Mouse (Mus musculus) bone marrow macrophage, adult 2 months (primary cell): ENCODE measurements around the gene Gm5678. TPM values are rescaled to one million over a fixed set of nuclear protein-coding genes. Genes with fewer than 3 reads are reported as not detected.
A peak's percentile ranks its signal among the peaks of the same experiment; 100 is the strongest.
"Not testable (repeated sequence)": the region's sequence is repeated elsewhere in the genome, so short reads cannot be mapped to it uniquely, and the experiment has no call there.

Experiments used
- H3K27ac ChIP-seq: 2 replicates; pipeline ENCODE4 v1.5.1; 2012; ENCODE audit warnings: low read depth, low read length; ENCODE audit not compliant: insufficient read depth
- H3K4me1 ChIP-seq: 2 replicates; pipeline ENCODE4 v1.6.1; 2012; ENCODE audit warnings: low read length; ENCODE audit not compliant: control insufficient read depth, insufficient read depth
- H3K4me3 ChIP-seq: 2 replicates; pipeline ENCODE4 v1.5.1; 2012; ENCODE audit warnings: mild to moderate bottlenecking, low read length, moderate library complexity; ENCODE audit not compliant: insufficient read depth
- CTCF ChIP-seq: IDR thresholded peaks from 2 replicates; pipeline ENCODE4 v1.5.1; 2012; ENCODE audit warnings: low read depth, mild to moderate bottlenecking, low read length, moderate library complexity
- POLR2A ChIP-seq: IDR thresholded peaks from 2 replicates; pipeline ENCODE4 v1.6.1; 2012; ENCODE audit warnings: mild to moderate bottlenecking, low read depth, low read length, borderline replicate concordance
- polyA plus RNA-seq: library from polyadenylated mRNA; stranded (reverse); fragments of >200 nt; gene quantifications from 2 replicates; pipeline ENCODE4 v1.2.4, GENCODE M21; 2012; ENCODE audit not compliant: missing spikeins, insufficient read depth, insufficient read length

The Gm5678 gene
- polyA plus RNA-seq, 1 experiment: not detected

DNA sequence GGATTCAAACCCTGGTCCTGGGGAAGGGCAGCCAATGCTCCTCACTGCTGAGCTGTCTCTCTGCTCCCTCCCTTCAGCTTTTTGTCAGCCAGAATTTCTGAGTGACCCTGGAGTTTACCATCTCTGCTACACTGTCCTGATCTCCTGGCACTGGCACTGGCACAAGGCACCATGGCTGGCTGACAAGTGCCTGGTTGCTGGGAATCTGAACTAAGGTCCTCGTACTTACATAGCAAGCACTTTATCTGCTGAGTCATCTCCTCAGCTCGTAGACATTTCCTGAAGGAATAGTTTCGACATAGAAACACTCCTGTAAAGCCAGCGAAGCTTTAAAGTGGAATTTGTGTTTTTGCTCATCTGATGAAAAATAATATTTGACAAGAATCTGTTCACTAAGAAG lies 16.1 kb downstream of the Gm5678 start:
- Histone ChIP-seq H3K27ac (no peak overlapping the region; the same call in 1 of the 2 replicates), H3K4me3 (no peak overlapping the region), H3K4me1 (peaks cover 9% of the 10 kb centered on the region)
- no peak for TF ChIP-seq CTCF
- TF ChIP-seq POLR2A: no peak

DNA sequence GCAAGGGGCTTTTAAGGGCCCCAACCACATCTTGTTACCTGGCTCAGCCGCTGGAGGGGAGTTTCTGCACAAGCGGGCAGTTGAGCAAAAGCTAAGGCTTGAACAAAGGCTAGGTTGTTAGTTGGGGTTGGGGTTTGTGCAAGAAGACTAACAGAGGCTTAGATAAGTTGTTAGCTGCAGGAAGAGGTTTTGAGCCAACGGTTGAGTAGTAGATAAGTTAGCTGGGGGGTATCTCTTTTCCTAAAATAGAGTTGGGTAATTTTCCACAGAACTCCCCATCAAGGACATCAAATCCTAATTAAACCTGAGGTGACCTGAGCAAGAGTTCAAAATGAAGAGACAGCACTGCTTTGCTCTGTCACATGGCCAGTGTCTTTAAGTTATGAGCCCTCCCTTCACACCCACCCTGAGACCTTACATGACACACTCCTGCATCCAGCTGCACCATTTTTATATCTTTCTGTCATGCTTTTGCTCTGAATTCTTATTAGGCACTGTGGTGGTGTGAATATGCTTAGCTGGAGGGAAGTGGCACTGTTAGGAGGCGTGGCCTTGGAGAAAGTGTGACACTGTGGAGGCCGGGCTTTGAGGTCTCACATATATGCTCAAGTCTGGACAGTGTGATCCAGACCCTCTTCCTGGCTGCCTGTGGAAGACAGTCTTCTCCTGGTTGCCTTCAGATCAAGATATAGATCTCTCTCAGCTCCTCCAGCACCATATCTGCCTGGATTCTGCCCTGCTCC lies 20.7 kb downstream of the Gm5678 start:
- no peak overlapping the region for H3K27ac ChIP-seq
- peaks cover 9% of the 10 kb centered on the region for H3K4me1 ChIP-seq
- no peak overlapping the region for H3K4me3 ChIP-seq
- no peak for TF ChIP-seq POLR2A
- no peak for TF ChIP-seq CTCF

DNA sequence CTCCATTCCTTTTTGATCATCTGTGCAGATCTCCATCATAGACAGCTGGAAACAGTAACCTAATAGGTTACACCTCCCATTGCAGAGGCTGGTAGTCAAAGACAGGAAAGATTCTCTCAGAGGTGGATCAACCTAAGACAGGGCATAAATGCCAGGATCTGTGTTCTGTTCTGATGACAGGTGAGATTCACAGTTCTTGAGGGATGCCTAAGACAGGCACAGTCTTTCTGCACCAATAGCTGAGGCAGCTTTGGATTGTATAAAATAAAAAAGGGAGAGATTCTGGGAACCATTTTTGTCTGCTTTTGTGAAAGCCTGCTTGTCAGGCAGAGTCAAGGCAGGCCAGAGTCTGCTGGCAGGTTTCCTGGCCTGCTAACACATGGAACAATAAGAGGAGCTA lies 40.1 kb downstream of the Gm5678 start:
- no peak overlapping the region for H3K4me3 ChIP-seq
- H3K27ac ChIP-seq: no peak overlapping the region
- H3K4me1 ChIP-seq: no peaks in the 10 kb centered on the region
- no peak for TF ChIP-seq CTCF
- TF ChIP-seq POLR2A: no peak

DNA sequence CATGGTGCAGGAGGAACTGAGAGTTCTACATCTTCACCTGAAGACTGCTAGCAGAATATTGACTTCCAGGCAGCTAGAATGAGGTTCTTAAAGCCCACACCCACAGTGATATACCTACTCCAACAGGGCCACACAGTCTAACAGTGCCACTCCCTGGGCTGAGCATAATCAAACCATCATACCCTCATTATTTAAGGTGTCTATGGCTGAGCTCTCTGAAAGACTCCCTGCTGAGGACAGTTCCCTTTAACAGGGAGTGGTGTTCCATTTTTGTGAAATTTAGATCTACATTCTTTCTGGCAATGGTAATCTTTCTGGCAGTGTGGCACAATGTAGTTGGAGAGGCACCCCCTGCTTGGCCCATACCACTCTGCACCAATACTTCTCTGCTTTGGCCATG lies 41.6 kb downstream of the Gm5678 start:
- no peak overlapping the region for H3K4me3 ChIP-seq
- TF ChIP-seq CTCF (no peak), POLR2A (no peak)
- no peak overlapping the region for H3K27ac ChIP-seq
- no peaks in the 10 kb centered on the region for H3K4me1 ChIP-seq

DNA sequence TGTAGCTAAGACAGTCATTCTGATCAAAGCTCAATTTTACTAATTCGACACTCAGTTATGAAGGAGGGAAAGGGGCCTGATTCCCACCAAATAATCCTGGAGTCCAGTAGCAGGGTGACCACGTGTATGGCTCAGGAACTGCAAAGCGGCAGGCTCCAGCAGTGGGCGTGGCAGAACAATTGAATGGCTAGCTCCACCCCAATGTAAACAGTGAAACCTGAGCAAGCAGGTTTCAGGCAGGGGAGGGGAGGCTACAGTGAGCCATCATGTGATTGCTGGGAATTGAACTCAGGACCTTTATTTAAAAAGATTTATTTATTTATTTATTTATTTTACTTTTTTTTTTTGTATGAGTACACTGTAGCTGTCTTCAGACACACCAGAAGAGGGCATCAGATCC lies 42.6 kb downstream of the Gm5678 start:
- not testable (repeated sequence) for H3K4me1 ChIP-seq, H3K4me3 ChIP-seq, H3K27ac ChIP-seq

DNA sequence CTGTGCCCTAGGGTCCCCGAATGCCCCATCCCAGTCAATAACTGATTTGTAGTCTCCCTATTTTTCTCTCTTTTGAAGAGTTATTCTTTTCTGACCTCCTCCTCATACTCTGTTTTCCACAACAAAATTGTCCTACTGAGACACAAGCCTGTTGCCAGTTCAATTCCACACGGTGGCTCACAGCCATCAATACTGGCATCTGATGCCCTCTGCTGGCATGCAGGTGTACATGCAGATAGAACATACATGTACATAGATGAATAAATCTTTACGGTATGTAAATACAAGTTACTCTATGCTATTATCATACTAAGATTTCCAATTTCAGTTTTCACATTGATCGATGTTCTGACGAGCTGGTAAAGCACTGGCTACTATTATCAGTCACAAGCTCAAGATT lies 43.2 kb downstream of the Gm5678 start:
- no peak overlapping the region for H3K4me3 ChIP-seq
- no peak for TF ChIP-seq POLR2A
- peak; percentile 52; the same call in 1 of the 2 replicates for TF ChIP-seq CTCF
- no peak overlapping the region for H3K27ac ChIP-seq
- H3K4me1 ChIP-seq: no peaks in the 10 kb centered on the region

DNA sequence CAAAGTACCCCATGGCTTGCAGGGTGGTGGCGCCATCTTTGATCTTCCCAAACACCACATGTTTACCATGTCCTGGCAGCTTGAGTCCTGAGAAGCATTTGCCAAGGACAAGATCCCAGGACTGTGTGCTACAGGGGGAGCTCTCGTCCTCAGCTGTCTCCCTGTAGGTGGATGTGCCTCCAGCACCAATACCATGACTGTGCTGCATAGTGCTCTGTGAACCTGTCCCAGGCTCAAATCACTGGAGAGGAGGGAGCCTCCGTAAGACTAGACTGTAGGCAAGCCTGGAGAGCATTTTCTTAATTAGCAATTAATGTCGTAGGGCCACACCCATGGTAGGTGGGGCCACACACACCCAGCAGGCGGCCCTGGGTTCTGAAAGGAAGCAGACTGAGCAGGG lies 48.5 kb downstream of the Gm5678 start:
- Histone ChIP-seq H3K27ac (no peak overlapping the region), H3K4me1 (peaks cover 4% of the 10 kb centered on the region; the same call in 1 of the 2 replicates), H3K4me3 (no peak overlapping the region)
- TF ChIP-seq CTCF (no peak), POLR2A (no peak)

DNA sequence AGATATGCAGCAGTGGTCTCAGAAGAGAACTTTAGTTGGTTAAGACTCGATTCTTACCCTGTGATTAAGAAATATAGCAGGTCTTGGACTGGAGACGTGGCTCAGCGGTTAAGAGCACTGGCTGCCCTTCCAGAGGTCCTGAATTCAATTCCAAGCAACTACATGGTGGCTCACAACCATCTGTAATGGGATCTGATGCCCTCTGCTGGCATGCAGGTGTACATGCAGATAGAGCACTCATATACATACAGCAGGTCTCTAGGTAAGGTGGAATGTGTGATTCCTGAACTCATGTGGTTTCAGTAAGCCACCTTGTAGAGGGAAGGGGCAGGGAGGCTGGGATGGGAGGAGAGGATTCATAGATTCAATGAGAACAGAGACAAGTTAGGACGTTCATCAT lies 50.3 kb downstream of the Gm5678 start:
- Histone ChIP-seq H3K27ac (no peak overlapping the region), H3K4me3 (no peak overlapping the region), H3K4me1 (peaks cover 10% of the 10 kb centered on the region)
- TF ChIP-seq CTCF (no peak), POLR2A (no peak)

DNA sequence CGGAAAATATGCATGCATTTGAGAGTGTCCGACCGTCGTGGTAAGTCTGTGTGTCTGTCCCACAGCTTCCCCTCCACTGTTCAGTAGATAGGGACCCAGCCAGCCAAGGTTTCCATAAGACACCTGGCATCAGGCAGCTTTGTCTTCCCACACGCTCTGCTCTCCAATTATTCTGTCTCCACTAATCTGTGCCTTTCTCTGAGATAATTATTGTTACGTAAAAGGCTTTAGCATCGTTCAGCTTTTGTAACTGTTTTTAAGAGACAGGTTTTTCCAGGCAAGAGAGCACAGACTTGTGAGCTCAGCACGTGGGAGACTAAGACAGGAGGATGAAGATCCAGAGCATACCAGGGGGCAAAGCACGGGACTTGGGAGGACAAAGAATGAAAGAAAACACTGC lies 51.3 kb downstream of the Gm5678 start:
- TF ChIP-seq CTCF: no peak
- no peak for TF ChIP-seq POLR2A
- Histone ChIP-seq H3K4me3 (no peak overlapping the region), H3K4me1 (peaks cover 10% of the 10 kb centered on the region), H3K27ac (no peak overlapping the region)

Other genes starting within 250 kb of the Gm5678 start
- gene Setd4, start 24.0 kb upstream of the Gm5678 start, polyA plus RNA-seq: 5.4 and 6.1 TPM in 2 replicates
- 37.5 and 40.0 TPM in 2 replicates for gene Cbr1, start 22.2 kb upstream of the Gm5678 start, polyA plus RNA-seq
- 33.8 and 36.3 TPM in 2 replicates for gene Cbr3, start 55.1 kb downstream of the Gm5678 start, polyA plus RNA-seq
- 47.2 and 58.5 TPM in 2 replicates for gene Dop1b, start 83.8 kb downstream of the Gm5678 start, polyA plus RNA-seq
- gene Morc3, start 204.0 kb downstream of the Gm5678 start, polyA plus RNA-seq: 87.4 and 88.3 TPM in 2 replicates